Mouse (Mus musculus) embryonic facial prominence, embryonic 13.5 days (tissue): ENCODE measurements around the gene Nkx1-2. TPM values are rescaled to one million over a fixed set of nuclear protein-coding genes. Genes with fewer than 3 reads are reported as not detected.

Source experiments
- ATAC-seq: fragments of 200-750 bp; cut with Nextera tagmentation; 2 replicates; pipeline ENCODE4 v1.8.0; 2017; ENCODE audit warnings: low read depth; ENCODE audit not compliant: insufficient number of reproducible peaks, insufficient read depth, low FRiP score, low TSS enrichment
- H3K27ac ChIP-seq: fragments of 300-500 bp; sonication (generic); 2 replicates; pipeline ENCODE4 v1.5.1; 2015; ENCODE audit warnings: moderate library complexity, mild to moderate bottlenecking, inconsistent platforms
- H3K27me3 ChIP-seq: fragments of 300-500 bp; sonication (generic); 2 replicates; pipeline ENCODE4 v1.6.1; 2015; ENCODE audit warnings: mild to moderate bottlenecking, inconsistent platforms
- H3K36me3 ChIP-seq: fragments of 300-500 bp; sonication (generic); 2 replicates; pipeline ENCODE4 v1.6.1; 2015; ENCODE audit warnings: mild to moderate bottlenecking, inconsistent platforms
- H3K4me1 ChIP-seq: fragments of 300-500 bp; sonication (generic); 2 replicates; pipeline ENCODE4 v1.6.1; 2015; ENCODE audit warnings: inconsistent platforms
- H3K4me2 ChIP-seq: fragments of 300-500 bp; sonication (generic); 2 replicates; pipeline ENCODE4 v1.6.1; 2015; ENCODE audit warnings: moderate library complexity, mild to moderate bottlenecking, inconsistent platforms
- H3K4me3 ChIP-seq: fragments of 300-500 bp; sonication (generic); 2 replicates; pipeline ENCODE4 v1.5.1; 2015; ENCODE audit warnings: mild to moderate bottlenecking, inconsistent platforms
- H3K9ac ChIP-seq: fragments of 300-500 bp; sonication (generic); 2 replicates; pipeline ENCODE4 v1.6.1; 2015; ENCODE audit warnings: mild to moderate bottlenecking, inconsistent platforms
- H3K9me3 ChIP-seq: fragments of 300-500 bp; sonication (generic); 2 replicates; pipeline ENCODE4 v1.6.1; 2016; ENCODE audit warnings: inconsistent platforms
- WGBS: fragments of 180-500 bp; shearing (Covaris S2); methylation state at CpG from one replicate; pipeline ENCODE4 v1.1.7; 2015; ENCODE audit warnings: mixed read lengths; 5-methylcytosine and 5-hydroxymethylcytosine counted together
- polyA plus RNA-seq: library from polyadenylated mRNA; unstranded; fragments of >200 nt; fragmentation: Nextera tagmentation; extraction: Ambion mirVana; gene quantifications from 2 replicates; pipeline ENCODE4 v1.2.1, GENCODE M21; 2015

Nkx1-2 gene
- polyA plus RNA-seq, 1 experiment from 2014 or later: not detected

DNA sequence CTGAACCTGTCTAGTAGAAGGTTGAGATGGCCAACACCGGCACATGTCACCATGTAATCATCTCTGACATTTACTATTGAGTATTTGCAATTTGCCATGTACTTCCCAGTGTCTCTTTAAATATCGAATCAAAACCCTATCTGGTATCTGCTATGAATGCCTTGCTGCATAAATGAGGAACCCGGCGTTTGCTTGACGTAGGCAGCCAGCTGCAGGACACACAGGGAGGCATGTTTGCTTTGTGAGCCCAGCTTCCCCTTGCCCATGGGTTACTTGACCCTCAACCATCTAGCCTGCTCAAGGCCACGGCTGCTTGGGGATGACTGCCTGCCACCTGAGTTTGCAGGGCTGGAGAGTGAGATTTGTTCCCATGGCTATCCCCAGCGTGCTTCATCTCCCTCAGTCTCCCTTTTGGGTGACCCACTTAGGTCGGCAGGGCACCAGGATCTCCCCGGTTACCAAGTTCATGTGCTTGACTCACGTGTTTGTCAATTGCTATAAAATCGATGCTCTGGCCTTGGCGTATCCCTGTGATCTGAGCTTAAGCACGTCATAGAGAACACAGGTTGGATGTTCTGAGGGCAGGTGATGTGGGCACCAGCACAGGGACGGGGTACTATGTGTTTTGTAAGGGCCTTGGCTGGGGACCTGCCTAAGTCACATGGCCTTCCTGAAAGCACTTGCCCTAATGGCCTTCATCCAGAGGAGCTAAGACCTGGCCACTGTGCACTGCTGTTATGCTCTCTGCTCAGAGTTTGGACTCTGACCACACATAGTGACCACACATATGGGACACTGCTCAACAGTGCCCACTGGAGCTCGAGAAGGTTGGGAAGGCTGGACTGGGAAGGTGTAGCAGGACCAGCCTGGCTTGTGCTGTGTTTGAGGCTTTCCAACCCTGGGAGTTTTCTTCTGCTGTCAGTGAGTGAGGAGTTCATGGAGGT lies 20.8 kb upstream of the Nkx1-2 start:
- H3K4me2 ChIP-seq: no peak overlapping the region
- 0 out of 2 replicates have a peak, but pooled peaks cover 4% of the 10 kb centered on the region for H3K27me3 ChIP-seq
- no peak overlapping the region for H3K27ac ChIP-seq
- peaks cover 2% of the 10 kb centered on the region; the same call in 1 of the 2 replicates for H3K4me1 ChIP-seq
- 90% methylated on average over 15 of the region's 15 CpGs for WGBS
- no peak overlapping the region for H3K9ac ChIP-seq
- H3K36me3 ChIP-seq: no peaks in the 10 kb centered on the region
- H3K9me3 ChIP-seq: no peaks in the 10 kb centered on the region
- no peak for ATAC-seq
- H3K4me3 ChIP-seq: no peak overlapping the region

GRCm38 (mm10) chr7:132619549-132619948 lies 20.1 kb upstream of the Nkx1-2 start:
- Histone ChIP-seq H3K4me1 (peaks cover 4% of the 10 kb centered on the region; the same call in 1 of the 2 replicates), H3K27ac (no peak overlapping the region), H3K4me3 (no peak overlapping the region), H3K4me2 (no peak overlapping the region), H3K27me3 (0 out of 2 replicates have a peak, but pooled peaks cover 4% of the 10 kb centered on the region), H3K9me3 (no peaks in the 10 kb centered on the region), H3K9ac (no peak overlapping the region), H3K36me3 (no peaks in the 10 kb centered on the region)
- WGBS: 85% methylated on average over 8 of the region's 8 CpGs
- no peak for ATAC-seq

GRCm38 (mm10) chr7:132617021-132617564 lies 17.7 kb upstream of the Nkx1-2 start:
- Histone ChIP-seq H3K9me3 (no peaks in the 10 kb centered on the region), H3K36me3 (no peaks in the 10 kb centered on the region), H3K9ac (no peak overlapping the region), H3K27ac (no peak overlapping the region), H3K4me2 (no peak overlapping the region), H3K27me3 (0 out of 2 replicates have a peak, but pooled peaks cover 4% of the 10 kb centered on the region), H3K4me1 (peaks cover 4% of the 10 kb centered on the region; the same call in 1 of the 2 replicates), H3K4me3 (no peak overlapping the region)
- WGBS: 83% methylated on average over 5 of the region's 5 CpGs
- ATAC-seq: no peak

- ATAC-seq: no peak
- 0 out of 2 replicates have a peak, but pooled peaks cover 4% of the 10 kb centered on the region for H3K27me3 ChIP-seq
- no peak overlapping the region for H3K9ac ChIP-seq
Observed at GRCm38 (mm10) chr7:132616391-132616790, 17.0 kb upstream of the Nkx1-2 start.

DNA sequence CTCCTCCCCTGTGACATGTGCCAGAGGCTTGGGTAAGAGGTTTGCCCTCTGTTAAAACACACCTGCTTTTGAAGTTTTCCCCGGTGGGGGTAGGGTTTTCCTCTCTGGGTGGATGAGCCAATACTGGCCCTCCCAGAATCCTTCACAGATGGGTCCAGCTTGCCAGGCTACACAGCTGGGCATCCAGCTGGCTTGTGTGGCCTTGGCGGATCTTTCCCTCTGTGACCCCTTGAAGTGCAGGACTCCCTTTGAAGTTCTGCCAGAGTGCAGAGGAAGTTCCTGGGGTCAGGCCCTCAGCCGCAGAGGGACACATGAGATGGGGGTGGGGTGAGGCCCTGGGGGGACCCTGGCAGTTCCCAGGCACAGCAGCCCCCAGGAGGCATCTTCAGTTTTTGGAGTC lies 15.9 kb upstream of the Nkx1-2 start:
- Histone ChIP-seq H3K4me3 (no peak overlapping the region), H3K9me3 (no peaks in the 10 kb centered on the region), H3K27ac (no peak overlapping the region), H3K9ac (no peak overlapping the region), H3K4me2 (no peak overlapping the region), H3K27me3 (0 out of 2 replicates have a peak, but pooled peaks cover 4% of the 10 kb centered on the region), H3K36me3 (no peaks in the 10 kb centered on the region), H3K4me1 (peaks cover 4% of the 10 kb centered on the region; the same call in 1 of the 2 replicates)
- WGBS: 7% methylated on average over 3 of the region's 3 CpGs
- ATAC-seq: no peak

More at GRCm38 (mm10) chr7:132616391-132616790, 17.0 kb upstream of the Nkx1-2 start:
- peaks cover 4% of the 10 kb centered on the region; the same call in 1 of the 2 replicates for H3K4me1 ChIP-seq
- H3K36me3 ChIP-seq: no peaks in the 10 kb centered on the region
- H3K4me2 ChIP-seq: no peak overlapping the region
- no peak overlapping the region for H3K27ac ChIP-seq
- WGBS: 31% methylated on average over 6 of the region's 6 CpGs
- no peak overlapping the region for H3K4me3 ChIP-seq
- H3K9me3 ChIP-seq: no peaks in the 10 kb centered on the region

- H3K4me1 ChIP-seq: peaks cover 8% of the 10 kb centered on the region; the same call in 1 of the 2 replicates
- H3K4me2 ChIP-seq: no peak overlapping the region
- no peak overlapping the region for H3K27ac ChIP-seq
- H3K4me3 ChIP-seq: no peak overlapping the region
- H3K27me3 ChIP-seq: no peaks in the 10 kb centered on the region; the same call in 1 of the 2 replicates
- no peaks in the 10 kb centered on the region for H3K9me3 ChIP-seq
- ATAC-seq: no peak
- WGBS: 93% methylated on average over 8 of the region's 8 CpGs
- H3K36me3 ChIP-seq: no peaks in the 10 kb centered on the region
- no peak overlapping the region for H3K9ac ChIP-seq
Observed at GRCm38 (mm10) chr7:132611530-132611929, 12.1 kb upstream of the Nkx1-2 start.

GRCm38 (mm10) chr7:132610468-132611318 lies 11.3 kb upstream of the Nkx1-2 start, which contains the start of gene Lhpp:
Lhpp (plus strand) TSS chr7:132610638.
- Histone ChIP-seq H3K27ac (no peak within 1 kb of the TSS), H3K4me2 (peak within 1 kb of the TSS; percentile 83), H3K4me1 (peaks cover 10% of the 10 kb centered on the region; the same call in 1 of the 2 replicates), H3K4me3 (peak within 1 kb of the TSS; percentile 65), H3K27me3 (no peaks in the 10 kb centered on the region; the same call in 1 of the 2 replicates), H3K9ac (peak within 1 kb of the TSS; percentile 70), H3K9me3 (no peaks in the 10 kb centered on the region), H3K36me3 (no peaks in the 10 kb centered on the region)
- peak; percentile 79; the same call in 1 of the 2 replicates for ATAC-seq
- WGBS: 7% methylated on average over 44 of the region's 44 CpGs

DNA sequence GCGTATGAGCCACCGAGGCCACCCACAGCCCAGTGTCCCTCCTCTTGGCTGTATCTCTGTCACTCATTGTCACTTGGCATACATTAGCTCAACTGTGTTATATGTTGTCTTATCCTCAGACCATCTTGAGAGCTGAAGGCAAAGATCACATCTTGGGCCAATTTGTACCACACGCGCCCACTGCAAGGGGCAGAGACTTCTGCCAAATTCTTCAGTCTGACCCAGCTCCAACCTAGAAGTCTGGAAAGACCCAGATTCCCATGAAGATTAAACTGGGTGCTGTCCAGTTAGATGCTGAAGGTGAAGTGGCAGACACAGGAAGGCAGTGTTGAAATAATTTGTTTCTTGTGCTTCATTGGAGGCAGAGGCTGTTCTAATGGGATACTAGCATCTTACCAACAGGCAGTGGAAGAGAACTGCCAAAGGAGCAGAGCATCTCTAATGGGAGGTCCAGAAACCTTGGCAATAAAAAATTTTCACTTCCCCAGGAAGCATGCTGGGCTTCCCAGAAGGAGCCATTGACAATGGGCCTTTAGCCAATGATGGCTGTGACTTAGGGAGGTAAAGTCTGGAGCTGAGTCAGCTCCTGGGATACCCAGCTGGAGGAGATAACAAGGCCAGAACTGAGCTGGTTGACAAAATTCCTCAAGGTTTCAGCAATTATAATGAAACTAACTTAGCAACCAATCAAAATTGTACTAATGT lies 9.0 kb upstream of the Nkx1-2 start:
- no peaks in the 10 kb centered on the region for H3K9me3 ChIP-seq
- peaks cover 8% of the 10 kb centered on the region; the same call in 1 of the 2 replicates for H3K4me1 ChIP-seq
- no peak overlapping the region for H3K27ac ChIP-seq
- H3K4me3 ChIP-seq: no peak overlapping the region
- H3K27me3 ChIP-seq: peaks cover 14% of the 10 kb centered on the region
- H3K9ac ChIP-seq: no peak overlapping the region
- H3K36me3 ChIP-seq: no peaks in the 10 kb centered on the region
- H3K4me2 ChIP-seq: no peak overlapping the region
- 89% methylated on average over 4 of the region's 4 CpGs for WGBS
- ATAC-seq: no peak

- no peak for ATAC-seq
- Histone ChIP-seq H3K27ac (no peak overlapping the region), H3K9ac (no peak overlapping the region), H3K4me2 (no peak overlapping the region), H3K9me3 (no peaks in the 10 kb centered on the region), H3K36me3 (no peaks in the 10 kb centered on the region), H3K4me1 (peaks cover 8% of the 10 kb centered on the region; the same call in 1 of the 2 replicates), H3K27me3 (peaks cover 41% of the 10 kb centered on the region), H3K4me3 (no peak overlapping the region)
- WGBS: 46% methylated on average over 5 of the region's 5 CpGs
Observed at GRCm38 (mm10) chr7:132605689-132606088, 6.3 kb upstream of the Nkx1-2 start.

DNA sequence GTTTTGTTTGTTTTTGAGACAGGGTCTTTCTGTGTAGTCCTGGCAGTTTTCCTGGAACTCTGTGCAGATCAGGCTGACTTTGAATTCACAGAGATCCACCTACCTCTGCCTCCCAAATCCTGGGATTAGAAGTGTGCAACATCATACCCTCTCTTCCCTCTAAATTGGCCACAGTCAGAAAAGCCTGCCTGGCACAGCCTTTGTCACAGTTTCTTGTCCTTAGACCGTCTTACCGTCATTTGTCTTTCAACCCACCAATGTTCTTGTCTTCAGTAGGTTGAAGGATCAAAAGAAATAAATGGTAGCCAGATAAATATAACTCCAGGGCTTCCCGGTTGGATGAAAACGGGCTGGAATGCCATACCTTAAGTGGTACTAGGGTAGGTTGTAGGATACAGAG lies 5.3 kb upstream of the Nkx1-2 start:
- Histone ChIP-seq H3K9ac (no peak overlapping the region), H3K27me3 (peaks cover 51% of the 10 kb centered on the region), H3K9me3 (no peaks in the 10 kb centered on the region)

More for the DNA sequence above, 5.3 kb upstream of the Nkx1-2 start:
- WGBS: 83% methylated on average over 4 of the region's 4 CpGs
- no peaks in the 10 kb centered on the region for H3K36me3 ChIP-seq
- H3K4me3 ChIP-seq: no peak overlapping the region
- H3K27ac ChIP-seq: no peak overlapping the region
- ATAC-seq: no peak
- H3K4me2 ChIP-seq: no peak overlapping the region
- peaks cover 10% of the 10 kb centered on the region for H3K4me1 ChIP-seq
